Mouse (Mus musculus) limb, embryonic 15.5 days (tissue): ENCODE measurements around the gene Nsmce1. TPM values are rescaled to one million over a fixed set of nuclear protein-coding genes. Genes with fewer than 3 reads are reported as not detected.

Experiments
- ATAC-seq: fragments of 200-750 bp; cut with Nextera tagmentation; 2 replicates; pipeline ENCODE4 v1.8.0; 2017; ENCODE audit warnings: low read depth, moderate TSS enrichment; ENCODE audit not compliant: insufficient number of reproducible peaks, low FRiP score, low TSS enrichment
- H3K27ac ChIP-seq: fragments of 300-500 bp; sonication (generic); 2 replicates; pipeline ENCODE4 v1.5.1; 2015; ENCODE audit warnings: moderate library complexity, mild to moderate bottlenecking, inconsistent platforms
- H3K27me3 ChIP-seq: fragments of 300-500 bp; sonication (generic); 2 replicates; pipeline ENCODE4 v1.6.1; 2015; ENCODE audit warnings: inconsistent platforms
- H3K36me3 ChIP-seq: fragments of 300-500 bp; sonication (generic); 2 replicates; pipeline ENCODE4 v1.6.1; 2015; ENCODE audit warnings: inconsistent platforms
- H3K4me1 ChIP-seq: fragments of 300-500 bp; sonication (generic); 2 replicates; pipeline ENCODE4 v1.6.1; 2015; ENCODE audit warnings: inconsistent platforms
- H3K4me2 ChIP-seq: fragments of 300-500 bp; sonication (generic); 2 replicates; pipeline ENCODE4 v1.6.1; 2015; ENCODE audit warnings: mild to moderate bottlenecking, inconsistent platforms
- H3K4me3 ChIP-seq: fragments of 300-500 bp; sonication (generic); 2 replicates; pipeline ENCODE4 v1.5.1; 2015; ENCODE audit warnings: mild to moderate bottlenecking, inconsistent platforms
- H3K9ac ChIP-seq: fragments of 300-500 bp; sonication (generic); 2 replicates; pipeline ENCODE4 v1.6.1; 2015; ENCODE audit warnings: inconsistent platforms
- H3K9me3 ChIP-seq: fragments of 300-500 bp; sonication (generic); 2 replicates; pipeline ENCODE4 v1.6.1; 2016; ENCODE audit warnings: inconsistent platforms
- WGBS: fragments of 180-500 bp; shearing (Covaris S2); methylation state at CpG from one replicate; pipeline ENCODE4 v1.1.7; 2015; 5-methylcytosine and 5-hydroxymethylcytosine counted together
- polyA plus RNA-seq: library from polyadenylated mRNA; unstranded; fragments of >200 nt; fragmentation: Nextera tagmentation; extraction: Ambion mirVana; gene quantifications from 2 replicates; pipeline ENCODE4 v1.2.1, GENCODE M21; 2015

Nsmce1 gene
- polyA plus RNA-seq, 1 experiment from 2014 or later = 102 TPM

DNA sequence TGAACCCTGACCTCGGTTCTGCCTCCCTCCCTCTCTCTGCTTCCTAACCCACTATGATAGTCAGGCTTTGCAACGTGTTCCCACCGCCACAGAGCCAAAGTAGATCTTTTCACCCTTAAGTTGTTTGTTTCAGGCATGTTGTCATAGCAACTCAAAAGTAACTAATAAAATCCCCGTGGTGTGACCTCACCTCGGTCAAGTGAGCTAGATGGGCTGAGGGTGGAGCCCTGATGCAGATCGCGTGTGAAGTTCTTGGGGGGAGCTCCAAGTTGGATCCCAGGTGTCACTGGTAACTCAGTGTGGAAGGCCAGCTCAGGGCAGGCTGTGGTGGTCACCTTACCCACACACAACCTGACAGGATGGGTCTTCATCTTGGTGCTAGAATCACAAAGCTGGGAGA is 63.0 kb downstream of the Nsmce1 start:
- no peak overlapping the region for H3K9ac ChIP-seq
- H3K27ac ChIP-seq = no peak overlapping the region
- no peak overlapping the region for H3K4me3 ChIP-seq
- H3K4me2 ChIP-seq = no peak overlapping the region
- no peaks in the 10 kb centered on the region for H3K27me3 ChIP-seq
- no peaks in the 10 kb centered on the region for H3K36me3 ChIP-seq
- 68% methylated on average over 7 of the region's 7 CpGs for WGBS
- H3K4me1 ChIP-seq = peaks cover 4% of the 10 kb centered on the region; the same call in 1 of the 2 replicates
- no peaks in the 10 kb centered on the region for H3K9me3 ChIP-seq
- ATAC-seq = no peak

DNA sequence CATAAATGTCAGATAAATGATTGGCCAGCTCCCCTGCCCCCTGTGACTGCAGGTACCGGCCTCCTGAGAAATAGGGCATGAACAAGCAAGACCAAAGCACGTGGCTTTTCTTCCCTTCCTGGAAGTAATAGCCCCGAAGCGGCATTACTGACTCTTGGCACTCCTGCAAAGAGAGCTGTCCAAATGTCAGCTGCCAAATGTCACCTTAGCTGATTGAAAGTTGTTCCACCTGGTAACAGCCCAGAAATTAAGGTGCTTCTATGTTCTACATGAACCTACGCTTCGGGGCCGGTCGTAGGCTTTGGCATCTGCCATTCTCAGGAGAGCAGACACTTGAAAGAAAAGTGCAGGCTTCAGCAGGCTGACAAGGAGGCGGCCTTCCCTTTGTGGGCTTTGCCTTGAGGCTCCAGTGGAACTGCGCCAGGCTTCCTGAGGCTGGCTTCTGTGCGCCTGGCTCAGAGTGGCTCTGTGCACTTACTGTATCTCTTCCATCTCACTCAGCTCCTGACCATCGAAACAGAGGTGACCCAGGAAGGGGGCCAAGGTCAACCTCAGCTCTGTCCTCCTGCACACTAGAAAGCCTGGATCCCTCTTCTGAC is 63.8 kb downstream of the Nsmce1 start:
- 59% methylated on average over 12 of the region's 12 CpGs for WGBS
- Histone ChIP-seq H3K9me3 (no peaks in the 10 kb centered on the region), H3K27me3 (no peaks in the 10 kb centered on the region), H3K4me3 (no peak overlapping the region), H3K36me3 (no peaks in the 10 kb centered on the region), H3K27ac (no peak overlapping the region), H3K4me2 (no peak overlapping the region), H3K9ac (no peak overlapping the region), H3K4me1 (peaks cover 4% of the 10 kb centered on the region; the same call in 1 of the 2 replicates)
- ATAC-seq = 0 out of 2 replicates have a peak, but pooled peaks have one; percentile 15

DNA sequence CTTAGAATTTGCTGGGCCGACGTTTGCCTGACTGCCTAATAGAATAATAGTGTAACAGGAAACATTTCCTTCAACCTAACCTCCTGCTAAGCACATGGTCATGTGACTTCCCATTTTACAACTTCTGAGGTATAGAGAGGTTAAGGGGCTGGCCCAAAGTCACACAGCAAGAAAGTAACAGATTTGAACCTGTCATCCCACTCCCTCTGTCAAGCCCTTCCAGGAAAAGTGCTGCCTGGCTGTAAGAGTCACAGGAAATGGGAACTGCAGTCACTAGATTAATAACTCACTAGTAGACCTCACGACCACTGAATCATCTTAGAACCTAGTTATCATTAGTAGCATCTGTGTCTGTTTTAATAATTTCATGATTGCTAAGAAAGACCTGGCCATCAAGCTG is 68.3 kb downstream of the Nsmce1 start:
- Histone ChIP-seq H3K4me3 (no peak overlapping the region), H3K36me3 (no peaks in the 10 kb centered on the region), H3K9ac (no peak overlapping the region), H3K9me3 (no peaks in the 10 kb centered on the region), H3K27me3 (no peaks in the 10 kb centered on the region), H3K4me1 (peaks cover 4% of the 10 kb centered on the region; the same call in 1 of the 2 replicates), H3K4me2 (no peak overlapping the region), H3K27ac (no peak overlapping the region)
- 55% methylated on average over 3 of the region's 3 CpGs for WGBS
- ATAC-seq = no peak

DNA sequence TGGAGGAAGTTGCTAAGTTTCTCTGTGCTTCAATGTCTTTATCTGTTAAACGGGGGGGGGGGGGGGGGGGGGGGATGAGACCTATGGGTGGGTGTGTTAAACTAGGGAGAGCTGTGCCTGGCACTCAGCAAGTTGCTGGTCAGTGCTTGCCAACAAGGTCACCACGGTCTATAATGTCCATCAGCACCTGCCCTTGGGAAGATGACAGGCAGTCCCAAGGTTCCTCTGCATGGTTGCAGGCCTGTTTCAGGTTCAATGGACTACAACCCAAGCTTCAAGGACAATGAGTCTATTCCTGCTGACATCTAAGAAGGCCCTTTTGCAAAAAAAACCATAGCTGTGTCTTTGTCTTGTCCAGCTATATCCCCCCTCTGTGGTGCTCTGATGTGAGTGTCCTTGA is 69.5 kb downstream of the Nsmce1 start:
- ATAC-seq = no peak
- H3K9ac ChIP-seq = no peak overlapping the region
- no peaks in the 10 kb centered on the region for H3K9me3 ChIP-seq
- 0 out of 2 replicates have a peak, but pooled peaks cover 3% of the 10 kb centered on the region for H3K27me3 ChIP-seq
- no peak overlapping the region for H3K4me2 ChIP-seq
- H3K4me1 ChIP-seq = no peaks in the 10 kb centered on the region
- no peak overlapping the region for H3K27ac ChIP-seq
- no peak overlapping the region for H3K4me3 ChIP-seq
- H3K36me3 ChIP-seq = no peaks in the 10 kb centered on the region
- WGBS = 51% methylated on average over 2 of the region's 2 CpGs

DNA sequence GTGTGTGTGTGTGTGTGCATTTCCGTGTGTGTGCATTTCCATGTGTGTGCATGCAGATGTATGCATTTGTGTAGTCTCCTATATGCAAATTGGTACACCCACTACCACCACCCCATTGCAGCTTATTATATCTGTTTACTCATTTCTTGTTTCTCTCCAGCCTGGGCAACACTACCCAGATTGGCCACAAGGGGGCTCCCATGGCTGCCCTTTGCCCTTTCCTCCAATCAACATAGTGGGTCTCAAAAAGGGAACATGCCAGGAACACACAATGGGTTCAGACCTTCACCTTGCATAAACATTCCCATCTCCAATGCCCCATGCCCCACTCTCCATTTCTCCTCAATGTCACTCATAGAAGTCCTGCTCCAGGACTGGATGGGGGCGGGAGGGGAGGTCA is 71.2 kb downstream of the Nsmce1 start:
- no peaks in the 10 kb centered on the region for H3K9me3 ChIP-seq
- H3K4me2 ChIP-seq = no peak overlapping the region
- H3K4me1 ChIP-seq = no peaks in the 10 kb centered on the region
- no peak overlapping the region for H3K4me3 ChIP-seq
- WGBS = 77% methylated on average over 2 of the region's 2 CpGs
- H3K27ac ChIP-seq = no peak overlapping the region
- no peak overlapping the region for H3K9ac ChIP-seq
- H3K27me3 ChIP-seq = 0 out of 2 replicates have a peak, but pooled peaks cover 3% of the 10 kb centered on the region
- no peak for ATAC-seq
- H3K36me3 ChIP-seq = no peaks in the 10 kb centered on the region

DNA sequence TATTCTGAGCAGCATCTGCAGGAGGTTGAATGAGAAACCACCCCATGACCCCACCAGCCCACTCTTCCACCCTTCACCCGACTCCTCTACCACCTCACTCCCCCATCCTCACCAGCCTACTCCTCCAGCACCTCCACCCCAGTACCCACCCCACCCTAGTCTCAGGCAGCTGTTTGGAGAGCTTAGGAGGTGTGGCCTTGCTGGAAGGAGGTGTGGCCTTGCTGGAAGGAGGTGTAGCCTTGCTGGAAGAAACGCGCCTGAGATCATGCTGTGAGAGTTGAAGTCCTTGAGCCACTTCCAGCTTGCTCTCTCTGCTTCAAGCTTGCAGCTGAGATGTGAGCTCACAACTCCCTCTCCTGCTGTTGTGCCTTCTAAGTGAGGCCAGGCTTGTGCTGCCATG is 73.0 kb downstream of the Nsmce1 start:
- H3K27me3 ChIP-seq = 0 out of 2 replicates have a peak, but pooled peaks cover 3% of the 10 kb centered on the region
- no peaks in the 10 kb centered on the region for H3K4me1 ChIP-seq
- no peak overlapping the region for H3K4me3 ChIP-seq
- ATAC-seq = no peak
- WGBS = 23% methylated on average over 3 of the region's 3 CpGs
- H3K9me3 ChIP-seq = no peaks in the 10 kb centered on the region
- no peak overlapping the region for H3K4me2 ChIP-seq
- no peak overlapping the region for H3K9ac ChIP-seq
- H3K27ac ChIP-seq = no peak overlapping the region
- H3K36me3 ChIP-seq = no peaks in the 10 kb centered on the region

Other genes starting within 250 kb of the Nsmce1 start
- gene Kdm8, start 46.9 kb downstream of the Nsmce1 start, polyA plus RNA-seq = 9.0 and 9.1 TPM in 2 replicates
- 11.4 and 11.9 TPM in 2 replicates for gene Il4ra, start 60.5 kb upstream of the Nsmce1 start, polyA plus RNA-seq
- gene Il21r, start 111.8 kb upstream of the Nsmce1 start, polyA plus RNA-seq = 0.61 and 0.92 TPM in 2 replicates
- 22.4 and 26.0 TPM in 2 replicates for gene Gtf3c1, start 216.2 kb upstream of the Nsmce1 start, polyA plus RNA-seq
- gene D430042O09Rik, start 216.3 kb upstream of the Nsmce1 start, polyA plus RNA-seq = 6.4 and 6.6 TPM in 2 replicates